Mouse (Mus musculus) G1E (cell line): Measurements from ENCODE around the gene Rasgrp2. TPM values are rescaled to one million over a fixed set of nuclear protein-coding genes. Genes with fewer than 3 reads are reported as not detected.
A peak's percentile ranks its signal among the peaks of the same experiment; 100 is the strongest.

Experiments used
- ATAC-seq: 2 replicates; pipeline ENCODE4 v1.8.0; 2016; ENCODE audit warnings: mild to moderate bottlenecking; ENCODE audit not compliant: insufficient number of reproducible peaks, poor library complexity, low FRiP score, severe bottlenecking; ENCODE audit errors: extremely low read depth
- DNase-seq: peaks from one replicate; pipeline ENCODE4 v3.0.0; 2012; ENCODE audit warnings: low spot score
- H3K27me3 ChIP-seq: 2 replicates; pipeline ENCODE4 v1.6.1; 2012; ENCODE audit warnings: mild to moderate bottlenecking, low read length, inconsistent platforms; ENCODE audit not compliant: insufficient read depth
- H3K36me3 ChIP-seq: replicated peaks from 2 replicates; pipeline ENCODE3; 2012; ENCODE audit warnings: mild to moderate bottlenecking, inconsistent platforms
- H3K4me1 ChIP-seq: 2 replicates; pipeline ENCODE4 v1.6.1; 2012; ENCODE audit warnings: low read depth, low read length, inconsistent platforms, mixed read lengths; ENCODE audit not compliant: insufficient read depth
- H3K4me3 ChIP-seq: 2 replicates; pipeline ENCODE4 v1.5.1; 2012; ENCODE audit warnings: low read depth, mild to moderate bottlenecking, inconsistent platforms, low read length, moderate library complexity, mixed read lengths
- H3K9me3 ChIP-seq: replicated peaks from 2 replicates; pipeline ENCODE4 v1.6.1; 2012; ENCODE audit warnings: inconsistent platforms
- CTCF ChIP-seq: IDR thresholded peaks from 2 replicates; pipeline ENCODE4 v1.5.1; 2012; ENCODE audit warnings: low read depth, low read length, inconsistent platforms, mixed read lengths
- GATA1 ChIP-seq: IDR thresholded peaks from 2 replicates; pipeline ENCODE4 v1.6.1; 2012; ENCODE audit warnings: borderline replicate concordance, low read length, inconsistent platforms, mixed read lengths
- GATA2 ChIP-seq: IDR thresholded peaks from 2 replicates; pipeline ENCODE4 v1.6.1; 2012; ENCODE audit warnings: low read depth, low read length, inconsistent platforms, borderline replicate concordance
- POLR2AphosphoS5 ChIP-seq: IDR thresholded peaks from 2 replicates; pipeline ENCODE4 v1.6.1; 2012; ENCODE audit warnings: low read depth, low read length, inconsistent platforms; ENCODE audit not compliant: insufficient replicate concordance
- TAL1 ChIP-seq: conservative IDR thresholded peaks from 2 replicates; pipeline ENCODE4 v1.6.1; 2012; ENCODE audit warnings: low read depth, low read length, inconsistent platforms, mixed read lengths
- polyA plus RNA-seq: library from polyadenylated mRNA; stranded (reverse); fragments of >175 nt; gene quantifications from 2 replicates; pipeline ENCODE4 v1.2.3, GENCODE M21; 2012
- total RNA-seq, 2 experiments: library from RNA; stranded (forward) in 1 of 2; stranded (reverse) in 1 of 2; fragments of 200-1000 nt in 1 of 2; fragments of >200 nt in 1 of 2; fragmentation: Nextera tagmentation in 1 of 2; gene quantifications; 2 replicates each; pipeline ENCODE4 v1.2.3; 2014 to 2017

Gene Rasgrp2
- total and polyA plus RNA-seq, 3 experiments, result 1.5 to 3.5 TPM; not detected in 1

- TF ChIP-seq GATA1, result no peak
- no peak for TF ChIP-seq TAL1
- ATAC-seq, result no peak
- H3K4me1 ChIP-seq, result peaks cover 33% of the 10 kb centered on the region
- no peaks in the 10 kb centered on the region for H3K36me3 ChIP-seq
- no peak overlapping the region for H3K4me3 ChIP-seq
- H3K27me3 ChIP-seq, result peaks cover 56% of the 10 kb centered on the region
- DNase-seq, result no peak
- no peaks in the 10 kb centered on the region for H3K9me3 ChIP-seq
Observed at GRCm38 (mm10) chr19:6397582-6398249, 1.4 kb upstream of the Rasgrp2 start.

- no peaks in the 10 kb centered on the region for H3K36me3 ChIP-seq
- no peaks in the 10 kb centered on the region for H3K9me3 ChIP-seq
- TF ChIP-seq TAL1, result no peak
- no peak for TF ChIP-seq POLR2AphosphoS5
- TF ChIP-seq CTCF, result no peak
- H3K27me3 ChIP-seq, result peaks cover 65% of the 10 kb centered on the region
- no peak for DNase-seq
- peaks cover 32% of the 10 kb centered on the region for H3K4me1 ChIP-seq
- ATAC-seq, result no peak
- peak overlapping the region; percentile 68; the same call in 1 of the 2 replicates for H3K4me3 ChIP-seq
Observed at GRCm38 (mm10) chr19:6398447-6399284, 474 bp upstream of the Rasgrp2 start.

GRCm38 (mm10) chr19:6400096-6401086 is 1.3 kb downstream of the Rasgrp2 start:
- H3K4me1 ChIP-seq, result peaks cover 35% of the 10 kb centered on the region
- peak overlapping the region; percentile 68; the same call in 1 of the 2 replicates for H3K4me3 ChIP-seq

GRCm38 (mm10) chr19:6401131-6401815 is 2.1 kb downstream of the Rasgrp2 start:
- ATAC-seq (no peak), DNase-seq (peak; percentile 54)
- no peak for TF ChIP-seq GATA1
- no peak for TF ChIP-seq TAL1
- TF ChIP-seq POLR2AphosphoS5, result no peak
- TF ChIP-seq GATA2, result no peak
- peak; percentile 63 for TF ChIP-seq CTCF
- Histone ChIP-seq H3K27me3 (peaks cover 69% of the 10 kb centered on the region), H3K4me3 (peak overlapping the region; percentile 40; the same call in 1 of the 2 replicates), H3K36me3 (no peaks in the 10 kb centered on the region), H3K4me1 (peaks cover 35% of the 10 kb centered on the region), H3K9me3 (no peaks in the 10 kb centered on the region)

More at GRCm38 (mm10) chr19:6400096-6401086, 1.3 kb downstream of the Rasgrp2 start:
- ATAC-seq, result no peak
- DNase-seq, result no peak
- Histone ChIP-seq H3K27me3 (peaks cover 67% of the 10 kb centered on the region), H3K9me3 (no peaks in the 10 kb centered on the region), H3K36me3 (no peaks in the 10 kb centered on the region)
- TF ChIP-seq TAL1, result no peak

- peaks cover 35% of the 10 kb centered on the region for H3K4me1 ChIP-seq
- ATAC-seq (no peak), DNase-seq (no peak)
- no peaks in the 10 kb centered on the region for H3K36me3 ChIP-seq
- TF ChIP-seq GATA2 (no peak), POLR2AphosphoS5 (no peak), GATA1 (no peak), TAL1 (no peak), CTCF (no peak)
- no peaks in the 10 kb centered on the region for H3K9me3 ChIP-seq
- H3K4me3 ChIP-seq, result no peak overlapping the region
- peaks cover 76% of the 10 kb centered on the region for H3K27me3 ChIP-seq
Observed at GRCm38 (mm10) chr19:6401951-6402350, 2.8 kb downstream of the Rasgrp2 start.

GRCm38 (mm10) chr19:6403869-6404268 is 4.7 kb downstream of the Rasgrp2 start:
- Histone ChIP-seq H3K4me3 (no peak overlapping the region), H3K4me1 (peaks cover 32% of the 10 kb centered on the region)

More at GRCm38 (mm10) chr19:6403869-6404268, 4.7 kb downstream of the Rasgrp2 start:
- TF ChIP-seq GATA2 (no peak), CTCF (no peak), TAL1 (no peak), POLR2AphosphoS5 (no peak), GATA1 (no peak)
- H3K9me3 ChIP-seq, result no peaks in the 10 kb centered on the region
- H3K36me3 ChIP-seq, result no peaks in the 10 kb centered on the region
- ATAC-seq, result no peak
- DNase-seq, result no peak
- peaks cover 74% of the 10 kb centered on the region for H3K27me3 ChIP-seq
